Mouse (Mus musculus) neural tube, embryonic 14.5 days (tissue): ENCODE results near the gene Foxr2. TPM values are rescaled to one million over a fixed set of nuclear protein-coding genes. Genes with fewer than 3 reads are reported as not detected.

Source experiments
- ATAC-seq: fragments of 200-750 bp; cut with Nextera tagmentation; 2 replicates; pipeline ENCODE4 v1.8.0; 2017; ENCODE audit warnings: low read depth, mild to moderate bottlenecking, moderate TSS enrichment, moderate library complexity
- H3K27ac ChIP-seq: fragments of 300-500 bp; sonication (generic); 2 replicates; pipeline ENCODE4 v1.5.1; 2014; ENCODE audit warnings: low read depth, mild to moderate bottlenecking, control low read depth, low read length, moderate library complexity, mixed read lengths
- H3K27me3 ChIP-seq: fragments of 300-500 bp; sonication (generic); 2 replicates; pipeline ENCODE4 v1.6.1; 2014; ENCODE audit warnings: low read length; ENCODE audit not compliant: control insufficient read depth, insufficient read depth
- H3K36me3 ChIP-seq: fragments of 300-500 bp; sonication (generic); 2 replicates; pipeline ENCODE4 v1.6.1; 2014; ENCODE audit warnings: low read length, mixed read lengths; ENCODE audit not compliant: control insufficient read depth, insufficient read depth
- H3K4me1 ChIP-seq: fragments of 300-500 bp; sonication (generic); 2 replicates; pipeline ENCODE4 v1.6.1; 2014; ENCODE audit warnings: low read length; ENCODE audit not compliant: control insufficient read depth, insufficient read depth
- H3K4me2 ChIP-seq: fragments of 300-500 bp; sonication (generic); 2 replicates; pipeline ENCODE4 v1.6.1; 2014; ENCODE audit warnings: mild to moderate bottlenecking, low read depth, low read length, control low read depth
- H3K4me3 ChIP-seq: fragments of 300-500 bp; sonication (generic); 2 replicates; pipeline ENCODE4 v1.5.1; 2014; ENCODE audit warnings: low read depth, low read length, control low read depth, mixed read lengths
- H3K9ac ChIP-seq: fragments of 300-500 bp; sonication (generic); replicated peaks from 2 replicates; pipeline ENCODE4 v1.6.1; 2014; ENCODE audit warnings: low read depth, mild to moderate bottlenecking, control low read depth, low read length, mixed read lengths
- H3K9me3 ChIP-seq: fragments of 300-500 bp; sonication (generic); 2 replicates; pipeline ENCODE4 v1.6.1; 2016; ENCODE audit warnings: low read length; ENCODE audit not compliant: control insufficient read depth
- WGBS: fragments of 180-500 bp; shearing (Covaris S2); extraction: QIAGEN DNeasy Blood & Tissue Kit; methylation state at CpG from one replicate; pipeline ENCODE4 v1.1.7; 2014; 5-methylcytosine and 5-hydroxymethylcytosine counted together
- polyA plus RNA-seq: library from polyadenylated mRNA; unstranded; fragments of >200 nt; fragmentation: Nextera tagmentation; extraction: Ambion mirVana; gene quantifications from 2 replicates; pipeline ENCODE4 v1.2.1, GENCODE M21; 2014

Gene Foxr2
- 0.40 and 0.53 TPM in 2 replicates for polyA plus RNA-seq

DNA sequence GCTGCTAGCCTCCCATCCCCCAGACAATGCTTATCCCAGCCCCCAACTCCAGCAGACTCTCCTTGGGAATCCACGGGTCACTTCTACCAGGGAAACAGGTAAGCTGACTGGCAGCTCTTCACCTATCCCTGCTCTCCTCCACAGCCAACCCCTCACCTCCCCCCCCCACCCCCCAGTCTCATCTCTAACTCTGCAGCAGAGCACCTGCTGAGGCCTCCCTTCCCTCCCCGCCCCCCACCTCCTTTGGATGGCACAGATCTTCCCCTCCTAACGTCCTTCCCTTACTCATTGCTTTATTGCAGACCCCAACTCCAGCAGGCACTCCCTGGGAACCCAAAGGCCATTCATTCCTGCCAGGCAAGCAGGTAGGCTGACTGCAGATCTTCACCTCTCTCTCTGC is at the start of gene Foxr2:
Gene Foxr2 (plus strand): TSS at position 301 of the 400 bp plus-strand sequence.
- no peak within 1 kb of the TSS for H3K4me3 ChIP-seq
- H3K4me1 ChIP-seq: no peaks in the 10 kb centered on the region
- no peak within 1 kb of the TSS for H3K4me2 ChIP-seq
- no peaks in the 10 kb centered on the region for H3K27me3 ChIP-seq
- no peaks in the 10 kb centered on the region for H3K36me3 ChIP-seq
- H3K27ac ChIP-seq: no peak within 1 kb of the TSS
- no peak within 1 kb of the TSS for H3K9ac ChIP-seq
- no peak for ATAC-seq
- H3K9me3 ChIP-seq: no peaks in the 10 kb centered on the region
- WGBS: 15% methylated on average over 1 of the region's 3 CpGs

DNA sequence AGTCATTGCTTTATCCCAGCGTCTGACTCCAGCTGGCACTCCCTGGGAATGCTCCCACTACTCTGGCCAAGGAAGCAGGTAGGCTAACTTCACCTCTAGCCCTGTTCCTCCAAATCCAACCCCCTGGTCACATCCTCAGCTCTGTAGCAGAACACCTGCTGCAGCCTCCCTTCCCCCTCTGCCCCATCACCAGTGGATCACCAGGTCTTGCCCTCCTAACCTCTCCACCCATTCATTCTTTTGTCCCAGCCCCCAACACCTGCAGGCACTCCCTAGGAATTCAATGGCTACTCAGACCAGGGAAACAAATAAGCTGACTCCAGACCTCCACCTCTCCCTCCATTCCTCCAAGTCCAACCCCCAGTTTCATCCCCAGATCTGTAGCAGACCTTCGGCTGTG is 427 bp downstream of the Foxr2 start:
- no peak overlapping the region for H3K27ac ChIP-seq
- ATAC-seq: no peak
- no peaks in the 10 kb centered on the region for H3K4me1 ChIP-seq
- 37% methylated on average over 2 of the region's 2 CpGs for WGBS
- no peak overlapping the region for H3K4me2 ChIP-seq
- no peaks in the 10 kb centered on the region for H3K9me3 ChIP-seq
- H3K4me3 ChIP-seq: no peak overlapping the region
- H3K27me3 ChIP-seq: no peaks in the 10 kb centered on the region
- H3K36me3 ChIP-seq: no peaks in the 10 kb centered on the region
- H3K9ac ChIP-seq: no peak overlapping the region

- no peaks in the 10 kb centered on the region for H3K27me3 ChIP-seq
- H3K36me3 ChIP-seq: no peaks in the 10 kb centered on the region
- peak; percentile 98 for ATAC-seq
- H3K4me3 ChIP-seq: peak within 1 kb of the TSS; percentile 38
- 14% methylated on average over 46 of the region's 47 CpGs for WGBS
- peak within 1 kb of the TSS; percentile 47 for H3K4me2 ChIP-seq
- H3K27ac ChIP-seq: no peak within 1 kb of the TSS; the same call in 1 of the 2 replicates
- no peaks in the 10 kb centered on the region for H3K4me1 ChIP-seq
- peak within 1 kb of the TSS; percentile 12; the same call in 1 of the 2 replicates for H3K9ac ChIP-seq
- no peaks in the 10 kb centered on the region for H3K9me3 ChIP-seq
Observed at GRCm38 (mm10) chrX:153139734-153140515, 21.3 kb downstream of the Foxr2 start, which contains the start of gene Rragb. Rragb (plus strand) TSS chrX:153139981.

- no peak overlapping the region for H3K4me2 ChIP-seq
- H3K36me3 ChIP-seq: no peaks in the 10 kb centered on the region
- no peak overlapping the region for H3K4me3 ChIP-seq
- no peak for ATAC-seq
- H3K27ac ChIP-seq: no peak overlapping the region
- no peaks in the 10 kb centered on the region for H3K27me3 ChIP-seq
- H3K4me1 ChIP-seq: no peaks in the 10 kb centered on the region
- 74% methylated on average over 3 of the region's 3 CpGs for WGBS
- no peak overlapping the region for H3K9ac ChIP-seq
- no peaks in the 10 kb centered on the region for H3K9me3 ChIP-seq
Observed at GRCm38 (mm10) chrX:153142656-153143055, 24.1 kb downstream of the Foxr2 start.

GRCm38 (mm10) chrX:153151766-153152165 is 33.2 kb downstream of the Foxr2 start:
- Histone ChIP-seq H3K9ac (no peak overlapping the region), H3K4me1 (no peaks in the 10 kb centered on the region), H3K9me3 (no peaks in the 10 kb centered on the region), H3K4me3 (no peak overlapping the region), H3K4me2 (no peak overlapping the region), H3K36me3 (no peaks in the 10 kb centered on the region), H3K27ac (no peak overlapping the region), H3K27me3 (no peaks in the 10 kb centered on the region)
- no peak for ATAC-seq
- WGBS: 17% methylated on average over 1 of the region's 1 CpGs

DNA sequence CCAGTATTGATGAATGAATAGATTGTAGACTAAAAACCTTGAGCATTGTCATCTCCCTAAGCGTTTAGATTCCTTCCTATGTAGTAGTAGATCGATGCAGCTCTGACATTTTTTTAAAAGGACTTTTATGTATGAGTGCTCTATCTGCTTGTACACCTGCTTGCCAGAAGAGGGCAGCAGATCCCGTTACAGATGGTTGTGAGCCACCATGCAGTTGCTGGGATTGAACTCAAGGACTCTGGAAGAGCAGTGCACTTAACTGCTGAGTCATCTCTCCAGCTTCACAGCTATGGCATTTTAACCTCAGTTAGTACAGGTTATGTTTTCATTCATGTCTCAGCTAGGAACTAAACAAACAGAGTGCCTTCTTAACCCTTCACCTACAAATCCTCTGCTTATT is 36.7 kb downstream of the Foxr2 start:
- no peaks in the 10 kb centered on the region for H3K36me3 ChIP-seq
- no peak overlapping the region for H3K27ac ChIP-seq
- no peaks in the 10 kb centered on the region for H3K27me3 ChIP-seq
- no peak for ATAC-seq
- no peaks in the 10 kb centered on the region for H3K9me3 ChIP-seq
- H3K4me2 ChIP-seq: no peak overlapping the region
- 58% methylated on average over 3 of the region's 3 CpGs for WGBS
- no peak overlapping the region for H3K9ac ChIP-seq
- H3K4me1 ChIP-seq: no peaks in the 10 kb centered on the region
- H3K4me3 ChIP-seq: no peak overlapping the region

- no peak overlapping the region for H3K27ac ChIP-seq
- H3K9ac ChIP-seq: no peak overlapping the region
- WGBS: 15% methylated on average over 1 of the region's 1 CpGs
- no peak overlapping the region for H3K4me2 ChIP-seq
- H3K4me1 ChIP-seq: no peaks in the 10 kb centered on the region
- no peaks in the 10 kb centered on the region for H3K36me3 ChIP-seq
- no peaks in the 10 kb centered on the region for H3K27me3 ChIP-seq
- ATAC-seq: no peak
- H3K4me3 ChIP-seq: no peak overlapping the region
- no peaks in the 10 kb centered on the region for H3K9me3 ChIP-seq
Observed at GRCm38 (mm10) chrX:153174786-153175185, 56.2 kb downstream of the Foxr2 start.

DNA sequence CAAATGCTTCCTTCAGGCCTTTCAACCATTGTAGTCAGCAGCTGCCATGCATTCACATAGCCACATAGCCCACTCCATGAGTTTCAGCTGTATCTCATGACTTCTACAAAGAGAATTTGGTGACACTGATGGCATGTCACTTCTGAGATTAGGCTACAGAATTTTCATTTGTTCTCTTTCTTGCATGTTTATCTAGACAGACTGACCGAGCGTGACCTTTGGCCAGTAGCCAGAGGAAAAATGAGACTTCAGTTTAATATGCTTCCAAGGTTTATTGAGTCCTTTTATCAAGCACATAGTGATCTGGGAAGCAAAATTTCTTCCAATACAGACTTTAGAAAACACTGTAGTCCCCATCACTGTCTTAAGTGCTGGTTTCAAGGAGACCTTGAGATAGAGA is 63.6 kb downstream of the Foxr2 start:
- WGBS: 96% methylated on average over 2 of the region's 2 CpGs

More for the DNA sequence above, 63.6 kb downstream of the Foxr2 start:
- Histone ChIP-seq H3K4me2 (no peak overlapping the region), H3K9me3 (no peaks in the 10 kb centered on the region), H3K4me3 (no peak overlapping the region), H3K27me3 (no peaks in the 10 kb centered on the region), H3K27ac (no peak overlapping the region), H3K9ac (no peak overlapping the region), H3K36me3 (no peaks in the 10 kb centered on the region), H3K4me1 (no peaks in the 10 kb centered on the region)
- ATAC-seq: no peak
